Mouse (Mus musculus): ENCODE measurements at regions not wholly inside any gene's neighbourhood (a gene's known extent, or its start where the extent isn't known, plus 50 kb on each side); places are given as distances from the start of the nearest gene placed in this dataset.

GRCm38 (mm10) chr12:26789336-26789846, 320.4 kb downstream of the Cmpk2 start:
- DNase-seq (ENCODE audit: low spot score): no peak
- no peak overlapping the region for H3K4me2 ChIP-seq (replicated peaks; ENCODE audit: low read depth)
- WGBS: 87% methylated on average over 10 of the region's 10 CpGs
- no peaks in the 10 kb centered on the region for H3K9me3 ChIP-seq (ENCODE audit: control insufficient read depth, low read length)
- no peak overlapping the region for H3K4me3 ChIP-seq (ENCODE audit: low read depth, low read length)
- TF ChIP-seq CTCF (IDR thresholded peaks at IDR 0.05; ENCODE audit: low read depth) (no peak), EP300 (optimal IDR thresholded peaks at IDR 0.05) (no peak)
- no peaks in the 10 kb centered on the region for H3K27me3 ChIP-seq (ENCODE audit: control insufficient read depth, insufficient read depth, low read length)
- no peak overlapping the region for H3K9ac ChIP-seq (ENCODE audit: low read length)
- H3K27ac ChIP-seq (replicated peaks): no peak overlapping the region
- H3K4me1 ChIP-seq (replicated peaks; ENCODE audit: control insufficient read depth, insufficient read depth): no peaks in the 10 kb centered on the region
- no peaks in the 10 kb centered on the region for H3K36me3 ChIP-seq (ENCODE audit: control insufficient read depth, insufficient read depth, low read length)
- no peak for ATAC-seq (ENCODE audit: low FRiP score, low TSS enrichment)

- Histone ChIP-seq H3K9ac (ENCODE audit: low read length) (no peak overlapping the region), H3K27ac (replicated peaks) (no peak overlapping the region), H3K4me1 (replicated peaks; ENCODE audit: control insufficient read depth, insufficient read depth) (no peaks in the 10 kb centered on the region), H3K36me3 (ENCODE audit: control insufficient read depth, insufficient read depth, low read length) (no peaks in the 10 kb centered on the region), H3K4me2 (replicated peaks; ENCODE audit: low read depth) (no peak overlapping the region), H3K27me3 (ENCODE audit: control insufficient read depth, insufficient read depth, low read length) (no peaks in the 10 kb centered on the region), H3K4me3 (ENCODE audit: low read depth, low read length) (no peak overlapping the region), H3K9me3 (ENCODE audit: control insufficient read depth, low read length) (no peaks in the 10 kb centered on the region)
- ATAC-seq (ENCODE audit: low FRiP score, low TSS enrichment): no peak
- 54% methylated on average over 2 of the region's 2 CpGs for WGBS
- no peak for DNase-seq (ENCODE audit: low spot score)
- TF ChIP-seq CTCF (IDR thresholded peaks at IDR 0.05; ENCODE audit: low read depth) (no peak), EP300 (optimal IDR thresholded peaks at IDR 0.05) (no peak)
Measured at GRCm38 (mm10) chr12:26785550-26785949, 316.5 kb downstream of the Cmpk2 start.

- WGBS: 86% methylated on average over 3 of the region's 3 CpGs
- no peak for DNase-seq (ENCODE audit: low spot score)
- Histone ChIP-seq H3K27ac (replicated peaks) (no peak overlapping the region), H3K9me3 (ENCODE audit: control insufficient read depth, low read length) (no peaks in the 10 kb centered on the region), H3K4me2 (replicated peaks; ENCODE audit: low read depth) (no peak overlapping the region), H3K4me1 (replicated peaks; ENCODE audit: control insufficient read depth, insufficient read depth) (no peaks in the 10 kb centered on the region), H3K36me3 (ENCODE audit: control insufficient read depth, insufficient read depth, low read length) (no peaks in the 10 kb centered on the region), H3K27me3 (ENCODE audit: control insufficient read depth, insufficient read depth, low read length) (no peaks in the 10 kb centered on the region), H3K9ac (ENCODE audit: low read length) (no peak overlapping the region), H3K4me3 (ENCODE audit: low read depth, low read length) (no peak overlapping the region)
- no peak for TF ChIP-seq CTCF (IDR thresholded peaks at IDR 0.05; ENCODE audit: low read depth)
- TF ChIP-seq EP300 (optimal IDR thresholded peaks at IDR 0.05): no peak
- ATAC-seq (ENCODE audit: low FRiP score, low TSS enrichment): no peak
Measured at GRCm38 (mm10) chr12:26784426-26784825, 315.4 kb downstream of the Cmpk2 start.

DNA sequence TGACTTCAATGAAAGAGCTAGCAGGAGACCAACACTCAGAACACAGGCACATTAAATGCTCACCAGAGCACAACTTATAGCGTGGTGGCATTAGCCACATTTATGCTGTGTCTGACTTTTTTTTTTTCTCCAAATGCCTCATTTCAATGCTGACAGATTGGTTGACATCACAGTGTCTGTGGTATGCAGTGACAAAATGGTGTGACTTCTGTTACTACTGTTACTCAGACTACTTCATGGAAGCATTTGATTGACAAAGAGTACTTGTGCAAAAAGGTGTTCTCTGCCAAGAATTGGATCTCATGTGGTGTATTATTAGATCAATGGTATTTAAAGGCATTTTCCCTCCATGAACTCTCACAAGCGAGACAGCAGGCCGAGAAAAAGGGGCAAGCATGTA, 314.8 kb downstream of the Cmpk2 start:
- TF ChIP-seq EP300 (optimal IDR thresholded peaks at IDR 0.05) (no peak), CTCF (IDR thresholded peaks at IDR 0.05; ENCODE audit: low read depth) (no peak)
- H3K4me2 ChIP-seq (replicated peaks; ENCODE audit: low read depth): no peak overlapping the region
- 80% methylated on average over 3 of the region's 3 CpGs for WGBS
- DNase-seq (ENCODE audit: low spot score) (no peak), ATAC-seq (ENCODE audit: low FRiP score, low TSS enrichment) (no peak)
- no peaks in the 10 kb centered on the region for H3K36me3 ChIP-seq (ENCODE audit: control insufficient read depth, insufficient read depth, low read length)
- no peak overlapping the region for H3K27ac ChIP-seq (replicated peaks)
- H3K9me3 ChIP-seq (ENCODE audit: control insufficient read depth, low read length): no peaks in the 10 kb centered on the region
- H3K27me3 ChIP-seq (ENCODE audit: control insufficient read depth, insufficient read depth, low read length): no peaks in the 10 kb centered on the region
- H3K4me1 ChIP-seq (replicated peaks; ENCODE audit: control insufficient read depth, insufficient read depth): no peaks in the 10 kb centered on the region
- no peak overlapping the region for H3K9ac ChIP-seq (ENCODE audit: low read length)
- no peak overlapping the region for H3K4me3 ChIP-seq (ENCODE audit: low read depth, low read length)

DNA sequence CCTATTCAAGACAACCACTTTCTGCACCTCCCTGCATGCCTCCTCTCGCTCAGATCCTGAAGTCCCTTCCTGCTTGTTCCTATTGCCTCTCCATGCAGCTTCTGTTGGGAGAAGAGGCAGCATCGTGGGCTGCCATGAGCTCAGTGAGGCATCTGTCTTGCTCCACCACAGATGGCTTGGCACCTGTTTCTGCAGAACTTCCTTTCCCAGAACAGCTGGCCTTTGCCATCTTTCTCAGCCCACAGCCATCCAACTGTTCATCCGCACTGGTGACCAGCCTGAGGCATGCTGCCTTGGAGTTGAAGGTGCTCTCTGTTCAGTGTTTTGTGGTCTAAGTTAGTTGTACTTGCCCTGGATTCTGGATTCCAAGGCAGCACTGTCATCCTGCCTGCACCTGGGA, 312.5 kb downstream of the Cmpk2 start:
- Histone ChIP-seq H3K9ac (ENCODE audit: low read length) (no peak overlapping the region), H3K4me3 (ENCODE audit: low read depth, low read length) (no peak overlapping the region), H3K27ac (replicated peaks) (no peak overlapping the region), H3K4me1 (replicated peaks; ENCODE audit: control insufficient read depth, insufficient read depth) (no peaks in the 10 kb centered on the region), H3K9me3 (ENCODE audit: control insufficient read depth, low read length) (no peaks in the 10 kb centered on the region), H3K36me3 (ENCODE audit: control insufficient read depth, insufficient read depth, low read length) (no peaks in the 10 kb centered on the region), H3K4me2 (replicated peaks; ENCODE audit: low read depth) (no peak overlapping the region), H3K27me3 (ENCODE audit: control insufficient read depth, insufficient read depth, low read length) (no peaks in the 10 kb centered on the region)
- DNase-seq (ENCODE audit: low spot score) (no peak), ATAC-seq (ENCODE audit: low FRiP score, low TSS enrichment) (no peak)
- no peak for TF ChIP-seq CTCF (IDR thresholded peaks at IDR 0.05; ENCODE audit: low read depth)
- no peak for TF ChIP-seq EP300 (optimal IDR thresholded peaks at IDR 0.05)
- 69% methylated on average over 3 of the region's 3 CpGs for WGBS

- no peak overlapping the region for H3K9ac ChIP-seq (ENCODE audit: low read length)
- no peaks in the 10 kb centered on the region for H3K4me1 ChIP-seq (replicated peaks; ENCODE audit: control insufficient read depth, insufficient read depth)
- H3K4me3 ChIP-seq (ENCODE audit: low read depth, low read length): no peak overlapping the region
- H3K27me3 ChIP-seq (ENCODE audit: control insufficient read depth, insufficient read depth, low read length): no peaks in the 10 kb centered on the region
- TF ChIP-seq CTCF (IDR thresholded peaks at IDR 0.05; ENCODE audit: low read depth) (no peak), EP300 (optimal IDR thresholded peaks at IDR 0.05) (no peak)
- H3K27ac ChIP-seq (replicated peaks): no peak overlapping the region
- no peak for DNase-seq (ENCODE audit: low spot score)
- H3K36me3 ChIP-seq (ENCODE audit: control insufficient read depth, insufficient read depth, low read length): no peaks in the 10 kb centered on the region
- 65% methylated on average over 3 of the region's 3 CpGs for WGBS
- H3K4me2 ChIP-seq (replicated peaks; ENCODE audit: low read depth): no peak overlapping the region
- no peak for ATAC-seq (ENCODE audit: low FRiP score, low TSS enrichment)
- H3K9me3 ChIP-seq (ENCODE audit: control insufficient read depth, low read length): no peaks in the 10 kb centered on the region
Measured at GRCm38 (mm10) chr12:26778796-26779195, 309.8 kb downstream of the Cmpk2 start.
